In the genomic region with DNA sequence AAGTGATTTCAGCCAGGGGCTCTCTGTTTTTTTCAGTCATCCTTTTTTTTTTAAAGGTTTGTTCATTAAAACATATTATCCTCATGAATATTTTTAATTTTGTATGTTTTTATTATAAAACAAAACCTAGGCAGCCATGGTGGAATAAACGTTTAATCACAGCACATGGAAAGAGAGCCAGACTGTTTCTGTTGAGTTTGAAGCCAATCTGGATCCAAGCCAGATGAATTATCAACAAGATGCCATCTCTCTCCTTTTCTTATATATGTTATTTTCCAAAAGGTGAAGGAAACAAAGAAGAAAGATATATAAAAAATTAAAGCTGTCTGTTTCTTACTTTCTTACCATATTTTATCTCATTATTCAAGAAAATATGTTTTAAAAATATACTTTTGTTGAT, we compare ENCODE assay signal across 15 mouse cellular contexts.
"Had no signal": no experiment of that assay in that cellular context is flagged by ENCODE, and none has a peak within 500 bp of the region (broad histone marks: within the 10 kb centered on the region; RNA-seq: fewer than 3 reads in every experiment).

No protein-coding gene starts in this region.

- H3K4me1 ChIP-seq: neural tube, embryonic 13.5 days; neural tube, embryonic 15.5 days; stomach, embryonic 15.5 days had no signal

- H3K9ac ChIP-seq: neural tube, embryonic 13.5 days; neural tube, embryonic 15.5 days; stomach, embryonic 15.5 days had no signal

- H3K36me3 ChIP-seq: neural tube, embryonic 13.5 days; neural tube, embryonic 15.5 days; stomach, embryonic 15.5 days had no signal

- H3K9me3 ChIP-seq: neural tube, embryonic 13.5 days; neural tube, embryonic 15.5 days; stomach, embryonic 15.5 days had no signal

- H3K27ac ChIP-seq: neural tube, embryonic 13.5 days; neural tube, embryonic 15.5 days; stomach, embryonic 15.5 days; stomach, postnatal 0 days had no signal

- DNase-seq: right cerebral cortex, adult 18-20 months; right cerebral cortex, postnatal 14 days; right cerebral cortex, postnatal 25 days; right cerebral cortex, postnatal 4 days; spleen, adult 18-20 months; thymus, adult 18-20 months; thymus, adult 2 months; thymus, postnatal 14 days; thymus, postnatal 25 days; thymus, postnatal 36 days; thymus, postnatal 4 days had no signal

- H3K4me2 ChIP-seq: neural tube, embryonic 13.5 days; neural tube, embryonic 15.5 days; stomach, embryonic 15.5 days had no signal

- H3K4me3 ChIP-seq: neural tube, embryonic 13.5 days; neural tube, embryonic 15.5 days; stomach, embryonic 15.5 days had no signal

- H3K27me3 ChIP-seq: neural tube, embryonic 13.5 days; neural tube, embryonic 15.5 days; stomach, embryonic 15.5 days had no signal
